Mouse (Mus musculus) frontal cortex, postnatal 25 days (tissue): Measurements from ENCODE around the gene Denr.

Experiments used
- DNase-seq, 2 experiments: peaks; one replicate each; pipeline ENCODE4 v3.0.0; 2022; ENCODE audit warnings: low spot score in 2 of 2

The Denr gene

DNA sequence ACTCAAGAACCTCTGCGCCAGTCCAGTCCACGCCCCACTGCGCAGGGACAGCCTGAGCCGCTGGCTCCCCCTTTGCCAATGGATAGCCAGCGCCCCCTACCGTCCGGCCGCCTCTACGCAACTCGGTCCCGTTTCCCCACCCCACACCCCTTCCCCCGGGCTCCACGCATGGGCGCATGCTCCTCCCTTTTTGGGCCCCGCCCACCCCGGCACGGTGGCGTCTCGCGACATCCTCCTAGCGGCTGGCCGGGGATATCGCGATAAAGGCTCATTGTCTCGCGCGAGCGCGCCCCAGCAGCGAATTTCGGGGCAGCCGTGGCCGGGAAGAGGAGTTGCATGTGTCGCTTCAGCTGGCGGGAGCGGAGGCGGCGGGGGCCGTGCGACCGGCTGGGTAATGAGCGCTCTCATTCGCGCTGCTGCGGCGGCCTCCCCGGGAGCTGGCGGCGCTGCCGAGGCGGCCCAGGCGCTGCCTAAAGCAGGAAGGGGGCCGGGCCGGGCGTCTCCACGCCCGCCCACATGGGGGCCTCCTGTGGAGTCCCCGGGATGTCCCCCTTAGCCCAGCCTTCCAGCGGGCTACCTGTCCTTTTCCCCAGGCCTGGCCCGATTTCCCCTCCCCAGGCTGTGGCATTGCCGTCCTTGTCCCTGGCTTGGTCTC is at the start of gene Denr:
Gene Denr, plus strand, starts transcription at position 200 of the 655 bp plus-strand sequence.
- DNase-seq: peak; percentile 98 to 99

DNA sequence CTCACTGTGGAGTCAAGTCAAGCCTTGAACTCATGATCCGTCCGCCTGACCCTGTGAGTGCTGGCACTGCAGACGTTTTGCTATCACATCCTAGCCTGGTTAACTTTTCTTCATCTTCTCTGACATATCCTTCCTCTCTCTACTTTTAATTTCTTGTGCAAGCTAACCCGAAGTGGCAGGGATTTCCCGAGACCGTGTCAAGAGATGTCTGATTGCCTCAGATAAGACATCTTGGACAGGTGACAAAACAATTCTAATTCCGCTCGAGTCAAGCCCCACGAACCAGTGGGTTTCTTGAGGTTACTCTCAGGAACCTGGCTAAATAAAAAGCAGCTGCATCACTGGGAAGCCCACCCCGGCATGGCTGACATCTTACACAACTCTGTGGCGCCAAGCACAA is 48.2 kb upstream of the Denr start:
- no peak for DNase-seq

DNA sequence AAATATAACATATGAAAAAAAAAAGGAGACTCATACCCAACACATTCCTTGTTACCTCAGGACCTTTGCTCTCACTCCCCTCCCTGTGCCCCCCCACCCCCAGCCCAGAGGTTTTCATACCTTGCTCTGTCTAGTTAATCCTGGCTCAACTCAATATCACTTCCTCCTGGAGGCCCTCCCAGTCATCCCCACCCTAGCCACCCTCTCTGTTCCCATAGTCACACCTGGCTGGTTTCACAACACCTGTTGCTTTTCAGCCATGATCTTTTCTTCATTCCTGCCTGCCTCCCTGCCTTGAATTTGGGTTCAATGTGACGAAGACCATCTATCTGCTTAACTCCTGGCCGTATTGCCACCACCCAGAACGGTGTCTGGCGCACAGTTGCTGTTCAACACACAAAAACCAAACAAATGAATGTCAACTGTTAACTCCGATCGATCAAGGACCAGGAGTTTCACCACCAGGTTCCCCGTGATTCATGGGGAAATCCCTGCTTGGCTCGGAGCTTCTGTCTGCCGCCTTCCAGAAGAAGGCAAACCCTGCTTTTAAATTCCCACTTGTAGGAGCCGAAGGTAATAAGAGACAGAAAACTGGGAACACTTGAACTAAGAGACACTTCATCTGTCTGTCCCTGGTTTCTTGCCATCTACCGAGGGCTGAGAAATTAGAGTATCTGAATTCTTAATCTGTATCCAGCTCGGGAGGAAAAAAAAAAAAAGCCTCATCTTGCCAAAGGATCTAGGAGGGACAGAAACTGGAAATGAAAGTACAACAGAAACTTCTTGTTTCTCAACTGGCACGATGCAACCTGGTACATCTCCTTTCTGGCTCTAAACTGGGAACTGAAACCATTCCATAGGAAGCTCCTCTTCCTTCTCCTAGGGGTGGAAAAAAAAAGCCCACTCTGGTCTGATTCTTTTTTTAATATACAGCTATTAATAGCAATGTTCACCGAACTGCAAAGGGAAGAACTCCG is 44.3 kb upstream of the Denr start:
- no peak for DNase-seq

DNA sequence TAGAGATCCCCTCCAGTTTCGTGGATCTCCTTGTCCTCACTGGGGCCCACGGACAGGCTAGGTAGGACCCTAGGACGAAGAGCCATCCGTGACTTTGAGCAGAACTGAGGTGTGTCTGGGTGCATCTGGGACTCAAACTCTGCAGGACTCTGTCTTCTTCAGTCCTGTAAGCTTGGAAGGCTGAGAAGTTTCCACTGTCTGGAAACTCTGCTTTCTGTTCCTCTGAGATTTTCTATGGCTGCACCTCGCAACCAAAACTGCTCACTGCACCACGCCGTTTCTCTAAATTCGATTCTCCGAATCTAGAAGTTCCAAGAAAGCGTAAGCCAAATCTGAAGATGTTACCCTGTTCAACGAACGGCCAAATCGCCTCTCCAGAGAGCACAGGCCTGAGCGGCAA is 43.0 kb upstream of the Denr start:
- no peak for DNase-seq

DNA sequence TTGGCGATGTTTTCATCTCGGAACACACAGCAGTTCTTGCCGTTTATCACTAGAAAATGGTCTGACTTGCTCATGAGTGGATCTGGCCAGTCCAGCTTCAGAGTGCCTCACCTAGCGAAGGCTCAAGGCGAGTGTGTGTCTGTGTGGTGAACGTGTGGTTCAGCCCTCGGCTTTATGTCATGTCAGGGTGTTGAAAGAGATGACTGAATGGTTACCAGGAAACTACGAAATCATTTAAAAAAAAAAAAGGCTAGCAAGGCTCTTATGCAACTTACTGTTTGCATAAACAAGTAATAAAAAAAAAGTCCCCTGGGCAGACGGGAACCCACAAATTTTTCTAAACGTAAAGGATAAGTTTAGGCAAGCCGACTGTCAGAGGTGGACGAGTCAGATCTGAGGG is 41.6 kb upstream of the Denr start, which contains the start of gene Hcar2:
Gene Hcar2, minus strand, starts transcription at position 135 of the 400 bp plus-strand sequence.
- DNase-seq: no peak

DNA sequence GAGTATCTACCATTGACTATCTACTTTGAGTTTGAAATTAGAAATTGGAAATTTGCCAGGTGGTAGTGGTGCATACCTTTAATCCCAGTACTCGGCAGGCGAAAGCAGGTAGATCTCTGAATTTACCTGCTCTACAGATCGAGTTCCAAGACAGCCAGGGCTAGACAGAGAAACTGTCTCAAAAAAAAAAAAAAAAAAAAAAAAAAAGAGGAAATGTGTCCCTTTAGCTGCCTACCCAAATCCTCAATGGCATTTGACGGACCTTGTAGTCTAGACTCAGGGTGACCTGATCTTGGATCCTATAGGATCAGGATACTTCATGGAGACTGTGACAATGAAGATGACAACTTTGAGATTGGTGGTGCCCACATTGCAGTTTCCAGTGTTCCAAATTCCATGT is 40.5 kb upstream of the Denr start:
- DNase-seq: no peak

DNA sequence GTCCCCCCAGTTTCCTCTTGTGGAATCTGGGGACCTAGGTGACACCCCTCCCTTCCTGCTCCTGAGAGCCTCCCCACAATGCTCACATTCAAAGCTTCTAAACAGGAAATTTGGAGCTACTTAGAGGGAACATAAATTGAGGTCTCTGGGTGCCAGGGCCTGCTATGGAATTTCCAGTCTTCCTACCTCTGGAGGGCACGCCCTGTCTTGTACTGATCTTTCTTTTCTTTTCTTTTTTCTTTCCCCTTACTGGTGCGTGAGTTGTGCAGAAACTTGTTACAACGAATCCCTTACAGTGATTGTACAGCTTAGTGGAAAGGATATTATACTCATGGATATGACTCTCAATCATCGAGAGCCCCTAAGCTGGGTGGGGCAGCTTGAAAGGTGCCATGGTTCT is 37.4 kb upstream of the Denr start:
- DNase-seq: no peak

DNA sequence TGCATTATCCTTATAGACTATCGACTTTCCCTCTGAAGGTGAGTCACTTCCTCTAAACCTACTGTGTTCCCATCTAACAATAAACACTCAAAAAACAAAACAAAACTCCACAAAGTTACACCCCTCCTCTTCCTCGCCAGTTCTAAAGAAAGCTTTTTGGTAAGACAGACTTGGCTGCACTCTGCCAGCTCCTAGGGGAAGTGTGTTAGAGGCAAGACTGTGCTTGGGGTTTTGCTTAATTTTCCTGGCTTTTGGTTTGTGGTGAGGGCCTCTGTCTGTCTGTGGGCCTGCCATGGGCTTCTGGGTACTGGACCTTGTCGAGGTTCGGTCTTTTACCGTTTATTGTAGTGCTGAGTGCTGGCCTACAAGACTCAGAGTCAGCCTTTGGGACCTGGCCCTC is 32.8 kb upstream of the Denr start:
- no peak for DNase-seq

DNA sequence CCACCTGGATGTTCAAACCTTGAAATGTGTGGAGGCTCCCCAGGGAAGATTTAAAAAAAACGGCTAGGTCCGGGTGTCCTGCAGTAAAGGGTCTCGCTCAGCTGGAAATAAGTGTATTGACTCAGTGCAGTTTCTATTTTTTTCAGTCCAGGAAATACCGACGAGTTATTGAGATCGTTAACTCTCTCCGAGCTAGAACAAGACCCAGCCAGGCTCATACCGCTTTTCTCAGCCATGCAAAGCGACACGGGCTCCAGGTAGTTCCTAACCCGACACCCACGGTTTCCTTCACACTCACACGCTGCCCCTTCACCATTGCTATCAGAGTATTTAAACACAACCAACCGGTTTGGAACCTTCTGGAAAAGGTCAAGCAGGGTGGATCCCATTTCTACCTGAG is 28.9 kb upstream of the Denr start:
- DNase-seq: no peak

DNA sequence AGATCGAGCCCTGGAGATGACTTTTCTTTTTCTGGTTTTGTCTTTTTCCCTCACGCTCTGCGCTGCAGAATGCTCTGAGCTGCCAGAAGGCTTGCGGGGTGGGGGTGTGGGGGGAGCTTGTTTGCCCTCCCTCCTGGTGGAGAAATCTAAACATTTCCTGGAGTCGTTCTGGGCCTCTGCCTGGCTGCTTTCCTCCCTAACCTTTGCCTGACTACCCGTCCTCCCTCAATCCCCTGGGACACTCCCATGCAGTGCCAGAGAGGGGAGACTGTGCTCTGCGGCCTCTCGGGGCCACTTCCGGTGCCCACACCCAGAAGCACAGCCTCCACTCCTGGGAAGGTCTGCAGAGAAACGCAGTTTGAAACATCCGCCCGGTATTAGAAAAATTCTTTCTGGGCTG is 27.0 kb upstream of the Denr start, which contains the start of gene Hcar1:
Gene Hcar1, minus strand, starts transcription at position 93 of the 400 bp plus-strand sequence.
- no peak for DNase-seq

DNA sequence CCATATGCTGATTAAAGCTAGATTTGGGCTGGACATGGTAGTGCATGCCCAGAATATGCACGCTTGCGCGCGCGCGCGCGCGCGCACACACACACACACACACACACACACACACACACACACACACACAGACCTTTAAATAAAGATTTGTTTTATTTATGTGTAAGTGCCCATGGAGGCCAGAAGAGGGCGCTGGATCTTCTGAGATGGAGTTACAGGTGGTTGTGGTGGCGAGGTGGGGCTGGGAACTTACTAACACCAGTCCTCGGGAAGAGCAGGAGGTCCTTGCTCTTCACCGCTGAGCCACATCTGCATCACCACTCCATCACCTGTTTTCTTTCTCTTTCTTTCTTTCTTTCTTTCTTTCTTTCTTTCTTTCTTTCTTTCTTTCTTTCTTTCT is 26.2 kb upstream of the Denr start:
- DNase-seq: no peak

DNA sequence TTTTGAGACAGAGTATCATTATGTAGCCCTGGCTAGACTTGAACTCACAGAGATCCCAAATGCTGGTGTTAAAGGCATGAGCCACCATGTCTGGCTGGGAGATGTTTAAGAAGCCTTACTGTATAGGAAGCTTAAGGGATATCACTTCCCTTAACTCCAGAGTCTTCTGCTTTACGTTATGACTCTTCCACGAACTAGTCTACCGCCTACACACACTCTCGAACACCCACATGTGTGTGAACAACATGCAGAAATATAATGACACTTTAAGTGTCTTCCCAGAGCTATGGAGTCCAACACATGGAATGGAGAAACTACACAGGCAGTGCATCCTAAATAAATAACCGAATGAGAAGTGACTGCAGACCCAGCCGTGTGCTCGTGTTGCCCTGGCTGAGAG is 23.1 kb upstream of the Denr start:
- no peak for DNase-seq

DNA sequence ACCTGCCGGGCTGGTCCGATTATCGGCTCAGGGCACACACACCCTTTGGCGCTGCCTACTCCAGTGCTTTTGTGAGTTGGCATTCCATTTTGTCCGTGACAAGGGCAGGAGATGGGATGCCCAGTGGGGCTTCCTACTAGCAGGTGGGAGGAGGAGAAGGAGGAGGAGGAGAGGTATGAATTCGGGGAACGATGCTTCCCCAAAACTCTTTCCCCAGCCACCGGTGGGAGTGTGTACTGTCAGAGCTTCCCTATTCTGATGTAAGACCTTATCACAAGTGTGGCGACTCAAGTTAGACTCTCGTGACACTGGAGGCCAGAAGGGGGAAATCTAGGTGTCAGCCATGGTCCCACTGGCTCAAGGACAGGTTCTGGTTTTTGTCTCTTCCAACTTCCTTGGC is 22.6 kb upstream of the Denr start:
- DNase-seq: no peak

DNA sequence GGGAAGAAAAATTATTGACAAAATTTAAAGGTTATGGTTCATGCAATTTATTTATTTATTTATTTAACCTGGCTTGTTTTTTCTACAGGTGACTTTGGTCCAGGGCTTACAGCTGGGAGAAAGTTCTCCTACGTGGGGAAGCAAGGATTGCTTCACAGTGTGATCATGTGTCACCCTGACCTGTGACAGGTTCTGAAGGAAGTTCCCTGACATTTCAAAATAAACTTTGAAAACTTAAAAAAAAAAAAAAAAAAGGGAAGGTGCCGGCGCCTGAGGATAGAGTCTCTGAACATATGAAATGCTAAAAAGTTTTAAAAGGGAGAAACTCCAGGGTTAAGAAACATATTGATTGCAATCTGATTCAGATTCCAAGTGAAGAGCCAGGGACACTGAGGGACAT is 20.6 kb upstream of the Denr start:
- no peak for DNase-seq

DNA sequence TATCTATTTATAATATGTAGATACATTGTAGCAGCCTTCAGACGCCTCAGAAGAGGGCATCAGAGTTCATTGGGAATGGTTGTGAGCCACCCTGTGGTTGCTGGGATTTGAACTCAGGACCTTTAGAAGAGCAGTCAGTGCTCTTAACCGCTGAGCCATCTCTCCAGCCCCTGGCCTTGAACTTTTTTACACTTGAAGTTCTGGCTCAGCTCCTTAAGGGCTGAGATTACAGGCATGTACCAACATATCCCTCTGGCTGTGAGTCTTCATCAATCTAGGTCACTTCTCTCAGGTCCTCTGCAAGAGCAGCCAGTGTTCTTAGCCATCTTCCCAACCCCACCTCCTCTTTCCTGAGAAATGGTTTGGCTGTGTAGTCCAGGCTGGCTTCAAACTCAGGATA is 16.7 kb upstream of the Denr start:
- no peak for DNase-seq

DNA sequence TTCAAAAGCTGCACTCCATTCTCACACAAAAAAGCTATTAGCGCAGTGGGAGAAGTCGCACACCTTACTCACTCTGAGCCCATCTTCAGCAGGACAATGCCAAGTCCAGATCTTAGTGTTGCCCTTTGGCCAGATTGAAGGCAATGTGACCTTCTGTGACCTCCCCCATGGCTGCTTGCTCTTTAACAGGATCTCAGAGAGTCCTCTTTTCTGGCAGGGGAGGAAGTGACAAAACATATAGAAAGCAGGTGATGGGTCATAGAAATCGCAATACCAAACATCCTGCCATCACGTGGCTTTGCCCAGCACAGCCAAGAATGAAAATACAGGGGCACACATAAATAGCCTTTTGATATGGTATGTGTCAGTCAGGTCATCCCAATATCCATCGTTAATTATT is 16.0 kb upstream of the Denr start:
- DNase-seq: no peak

DNA sequence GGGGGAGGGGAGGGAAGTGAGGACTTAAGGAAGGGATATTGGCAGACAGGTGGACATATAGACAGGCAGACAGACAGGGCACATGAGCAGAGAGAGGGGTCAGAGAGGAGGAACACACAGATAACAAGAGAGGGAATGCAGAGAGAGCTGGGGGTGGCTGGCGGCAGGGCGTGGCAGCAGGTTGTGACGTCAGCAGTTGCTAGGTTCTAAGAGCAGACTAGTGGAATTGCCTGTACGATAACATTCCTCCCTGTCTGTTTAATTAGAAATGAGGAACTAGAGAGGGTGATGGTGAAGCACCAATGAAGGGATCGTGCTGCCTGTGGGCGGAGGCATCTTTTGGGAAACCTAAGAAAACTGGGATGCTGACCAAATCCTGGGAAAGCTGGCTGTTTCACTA is 15.3 kb upstream of the Denr start:
- DNase-seq: no peak

DNA sequence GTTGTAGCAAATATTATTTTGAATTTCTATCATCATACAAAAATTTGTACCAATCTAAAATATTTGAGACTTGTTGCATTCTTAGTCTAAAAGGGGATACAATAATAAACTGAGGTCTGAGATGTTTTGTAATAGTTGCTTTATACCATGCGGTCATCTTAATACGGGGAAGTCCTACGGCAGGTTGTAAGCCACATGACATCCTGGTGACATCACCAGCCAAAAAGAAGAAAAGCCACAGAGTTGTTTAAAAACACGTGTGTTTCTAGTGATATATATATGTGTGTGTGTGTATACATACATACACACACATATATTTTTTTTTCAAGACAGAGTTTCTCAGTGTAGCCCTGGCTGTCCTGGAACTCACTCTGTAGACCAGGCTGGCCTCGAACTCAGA is 13.5 kb upstream of the Denr start:
- DNase-seq: no peak

DNA sequence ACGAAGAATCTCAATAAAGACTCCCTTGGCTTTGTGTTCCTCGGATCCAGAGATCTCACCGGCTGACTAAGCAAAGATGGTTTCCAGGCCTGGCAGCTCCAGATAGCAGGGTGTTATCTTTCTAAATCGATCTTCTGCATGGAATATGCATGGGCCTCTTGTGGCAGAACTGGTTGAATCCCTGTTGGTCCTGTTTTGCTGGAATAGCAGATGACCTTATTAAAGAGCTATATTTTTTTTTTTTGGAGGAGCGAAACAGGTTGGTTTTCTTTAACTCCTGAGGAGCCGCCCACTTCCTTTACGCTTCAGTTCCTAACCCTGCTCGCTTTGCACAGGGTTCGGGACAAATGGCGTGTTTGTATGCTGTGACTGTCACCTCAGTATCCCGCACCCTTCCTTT is 10.6 kb upstream of the Denr start:
- DNase-seq: no peak

DNA sequence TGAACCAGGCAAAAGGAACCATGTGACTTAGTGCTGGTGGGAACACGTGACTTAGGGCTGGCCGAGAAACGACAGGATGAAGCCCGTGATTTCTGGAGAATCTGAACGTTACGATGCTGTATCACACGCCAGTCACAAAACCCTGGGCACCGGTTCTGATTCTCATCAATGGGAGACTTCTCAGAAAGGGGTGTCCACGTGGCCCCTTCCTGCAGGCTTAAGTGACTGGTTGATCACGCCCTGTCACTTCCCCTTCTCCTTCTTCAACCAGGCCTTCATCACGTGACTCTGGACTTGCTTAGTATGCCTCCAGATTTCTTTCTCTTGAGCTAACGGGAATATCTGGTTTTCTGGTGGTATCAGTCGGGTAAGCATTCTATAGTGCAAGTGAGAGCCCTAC is 9.6 kb upstream of the Denr start:
- no peak for DNase-seq

DNA sequence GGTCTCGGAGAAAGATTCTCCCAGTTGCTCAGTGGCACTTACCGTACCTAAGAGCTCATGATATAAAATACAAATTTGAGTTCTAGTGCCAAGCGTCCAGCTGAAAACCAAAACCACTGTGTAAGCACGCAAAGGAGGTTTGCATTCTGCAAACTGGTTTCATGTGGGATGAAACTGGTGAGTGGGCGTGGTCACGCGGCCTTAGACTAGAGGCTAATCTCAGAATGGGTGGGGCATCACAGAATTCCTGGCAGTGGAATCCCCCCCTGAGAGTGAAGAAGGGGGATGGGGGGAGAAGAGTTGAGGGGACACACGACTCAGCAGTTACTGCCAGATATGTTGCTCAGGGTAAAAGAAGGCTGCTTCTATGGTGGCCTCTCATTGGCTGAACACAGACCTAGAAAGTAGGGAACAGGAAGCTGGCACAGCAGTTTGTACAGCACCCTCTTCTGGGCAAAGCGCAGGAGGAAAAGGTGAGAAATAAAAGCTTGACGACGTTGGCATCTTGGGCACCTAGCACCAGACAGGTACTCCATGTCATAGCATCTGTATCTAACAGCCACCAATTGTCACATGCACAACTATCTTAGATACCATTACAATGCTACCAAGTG is 2.8 kb upstream of the Denr start:
- DNase-seq: no peak

DNA sequence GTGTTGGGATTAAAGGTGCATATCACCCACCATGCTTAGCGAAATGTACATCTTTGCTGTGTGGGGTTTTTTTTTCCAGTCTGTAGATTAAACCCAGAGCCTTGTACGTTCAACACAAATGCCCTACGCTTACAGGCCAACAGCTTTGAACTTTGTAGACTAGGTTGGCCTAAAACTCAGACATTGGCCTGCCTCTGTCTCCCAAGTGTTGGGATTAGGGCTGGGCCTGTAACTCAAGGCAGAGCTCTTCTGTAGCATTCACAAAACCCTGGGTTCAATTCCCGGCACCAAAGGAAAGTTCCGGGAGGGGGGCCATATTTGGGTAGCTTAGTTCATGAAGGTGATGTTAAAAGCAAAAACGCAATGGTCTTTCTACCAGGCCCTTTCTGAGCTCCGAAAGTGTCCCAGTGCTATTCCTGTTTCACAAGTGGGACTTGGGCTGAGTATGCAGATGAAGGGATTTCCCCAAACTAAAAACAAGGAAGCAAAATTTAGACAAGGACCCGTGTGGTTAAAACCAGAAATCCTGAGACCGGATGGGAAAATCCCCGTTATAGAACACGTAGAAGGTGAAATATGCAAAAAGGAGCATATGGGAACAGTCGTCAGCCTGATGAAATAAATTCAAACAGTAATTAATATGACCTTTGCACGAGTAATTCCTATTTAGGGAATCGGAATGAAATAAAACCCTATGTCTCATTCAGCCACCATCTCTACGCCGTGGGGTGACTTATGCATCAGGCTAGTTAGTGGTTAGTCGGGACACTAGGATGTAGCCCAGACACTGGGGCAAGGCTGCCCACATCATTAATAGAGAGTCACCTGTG is 614 bp upstream of the Denr start:
- no peak for DNase-seq
